Mouse (Mus musculus) MEL (cell line): Measurements from ENCODE around the gene Mlh1. TPM values are rescaled to one million over a fixed set of nuclear protein-coding genes. Genes with fewer than 3 reads are reported as not detected.
A peak's percentile ranks its signal among the peaks of the same experiment; 100 is the strongest.

ENCODE experiments used
- DNase-seq: peaks from one replicate; pipeline ENCODE4 v3.0.0; 2011; ENCODE audit warnings: low read depth, low spot score
- H3K27ac ChIP-seq: 2 replicates; pipeline ENCODE4 v1.5.1; 2012; ENCODE audit warnings: low read depth, mild to moderate bottlenecking, control low read depth, low read length, moderate library complexity; ENCODE audit not compliant: control insufficient read depth
- H3K27me3 ChIP-seq, 2 experiments: fragments of 150-350 bp in 1 of 2; sonication (generic) in 1 of 2; 2 replicates each; pipeline ENCODE4 v1.6.1; 2012; ENCODE audit warnings: low read length in 2 of 2, mild to moderate bottlenecking in 2 of 2, improper control_type of control experiment in 1 of 2, moderate library complexity in 1 of 2; ENCODE audit not compliant: insufficient read depth in 2 of 2, control insufficient read depth in 1 of 2
- H3K36me3 ChIP-seq, 2 experiments: 2 replicates each; pipeline ENCODE4 v1.6.1; 2012 to 2014; ENCODE audit warnings: low read length in 2 of 2, improper control_type of control experiment in 1 of 2, inconsistent platforms in 1 of 2, mild to moderate bottlenecking in 1 of 2; ENCODE audit not compliant: insufficient read depth in 2 of 2, control insufficient read depth in 1 of 2
- H3K4me1 ChIP-seq, 2 experiments: fragments of 150-350 bp in 1 of 2; sonication (generic) in 1 of 2; 2 replicates each; pipeline ENCODE4 v1.6.1; 2012; ENCODE audit warnings: low read length in 2 of 2, improper control_type of control experiment in 1 of 2, mild to moderate bottlenecking in 1 of 2; ENCODE audit not compliant: insufficient read depth in 2 of 2, control insufficient read depth in 1 of 2
- H3K4me3 ChIP-seq, 2 experiments: fragments of 150-350 bp in 1 of 2; sonication (generic) in 1 of 2; 2 replicates each; pipeline ENCODE4 v1.5.1; 2012; ENCODE audit warnings: low read depth in 2 of 2, low read length in 2 of 2, mild to moderate bottlenecking in 2 of 2, moderate library complexity in 2 of 2, control low read depth in 1 of 2, improper control_type of control experiment in 1 of 2; ENCODE audit not compliant: control insufficient read depth in 1 of 2, insufficient read depth in 1 of 2
- H3K79me2 ChIP-seq: 2 replicates; pipeline ENCODE4 v1.6.1; 2012; ENCODE audit warnings: mild to moderate bottlenecking, low read length, moderate library complexity; ENCODE audit not compliant: control insufficient read depth, poor library complexity, insufficient read depth
- H3K9ac ChIP-seq: 2 replicates; pipeline ENCODE4 v1.6.1; 2012; ENCODE audit warnings: low read depth, mild to moderate bottlenecking, control low read depth, low read length, moderate library complexity; ENCODE audit not compliant: control insufficient read depth, poor library complexity, severe bottlenecking
- H3K9me3 ChIP-seq: fragments of 150-350 bp; sonication (generic); replicated peaks from 2 replicates; pipeline ENCODE4 v1.6.1; 2012; ENCODE audit warnings: mild to moderate bottlenecking, low read length, improper control_type of control experiment, moderate library complexity; ENCODE audit not compliant: insufficient read depth
- CHD1 ChIP-seq: IDR thresholded peaks from 2 replicates; pipeline ENCODE4 v1.6.1; 2012; ENCODE audit warnings: low read depth, mild to moderate bottlenecking, inconsistent platforms, low read length, improper control_type of control experiment
- ELF1 ChIP-seq: IDR thresholded peaks from 2 replicates; pipeline ENCODE4 v1.6.1; 2014; ENCODE audit warnings: low read depth, mild to moderate bottlenecking, inconsistent platforms, low read length, improper control_type of control experiment, moderate library complexity
- EP300 ChIP-seq, 2 experiments: IDR thresholded peaks; 2 replicates each; pipeline ENCODE4 v1.6.1; 2011; ENCODE audit warnings: improper control_type of control experiment in 2 of 2, low read length in 2 of 2, low read depth in 1 of 2, mild to moderate bottlenecking in 1 of 2
- ETS1 ChIP-seq: IDR thresholded peaks from 2 replicates; pipeline ENCODE4 v1.6.1; 2012; ENCODE audit warnings: low read depth, mild to moderate bottlenecking, inconsistent platforms, low read length, improper control_type of control experiment, moderate library complexity
- GATA1 ChIP-seq: IDR thresholded peaks from 2 replicates; pipeline ENCODE4 v1.6.1; 2011; ENCODE audit warnings: low read depth, low read length, improper control_type of control experiment
- HCFC1 ChIP-seq: IDR thresholded peaks from 2 replicates; pipeline ENCODE4 v1.6.1; 2012; ENCODE audit warnings: low read depth, mild to moderate bottlenecking, inconsistent platforms, low read length, improper control_type of control experiment, moderate library complexity
- MAFK ChIP-seq: IDR thresholded peaks from 2 replicates; pipeline ENCODE4 v1.6.1; 2011; ENCODE audit warnings: low read depth, mild to moderate bottlenecking, low read length, improper control_type of control experiment, borderline replicate concordance
- MEF2A ChIP-seq: IDR thresholded peaks from 2 replicates; pipeline ENCODE4 v1.6.1; 2014; ENCODE audit warnings: low read depth, mild to moderate bottlenecking, inconsistent platforms, low read length, improper control_type of control experiment; ENCODE audit not compliant: poor library complexity, insufficient replicate concordance, severe bottlenecking; ENCODE audit errors: extremely low read depth
- MXI1 ChIP-seq: IDR thresholded peaks from 2 replicates; pipeline ENCODE4 v1.6.1; 2011; ENCODE audit warnings: mild to moderate bottlenecking, low read depth, low read length, improper control_type of control experiment
- MYB ChIP-seq: IDR thresholded peaks from 2 replicates; pipeline ENCODE4 v1.6.1; 2011; ENCODE audit warnings: mild to moderate bottlenecking, low read depth, low read length, improper control_type of control experiment
- NRF1 ChIP-seq: IDR thresholded peaks from 2 replicates; pipeline ENCODE4 v1.6.1; 2014; ENCODE audit warnings: low read depth, mild to moderate bottlenecking, inconsistent platforms, low read length, improper control_type of control experiment, moderate library complexity; ENCODE audit not compliant: poor library complexity, insufficient read depth, severe bottlenecking
- POLR2AphosphoS2 ChIP-seq: IDR thresholded peaks from 2 replicates; pipeline ENCODE4 v1.6.1; 2011; ENCODE audit warnings: low read length, improper control_type of control experiment
- POLR2AphosphoS5 ChIP-seq: IDR thresholded peaks from 2 replicates; pipeline ENCODE4 v1.6.1; 2012; ENCODE audit warnings: low read depth, borderline replicate concordance, mild to moderate bottlenecking, inconsistent platforms, low read length, moderate library complexity, mixed read lengths
- RAD21 ChIP-seq: IDR thresholded peaks from 2 replicates; pipeline ENCODE4 v1.6.1; 2011; ENCODE audit warnings: mild to moderate bottlenecking, low read depth, low read length, improper control_type of control experiment
- TAL1 ChIP-seq: IDR thresholded peaks from 2 replicates; pipeline ENCODE4 v1.6.1; 2012; ENCODE audit warnings: mild to moderate bottlenecking, inconsistent platforms, low read length, moderate library complexity, mixed read lengths
- TCF12 ChIP-seq: IDR thresholded peaks from 2 replicates; pipeline ENCODE4 v1.6.1; 2014; ENCODE audit warnings: low read depth, mild to moderate bottlenecking, inconsistent platforms, low read length, improper control_type of control experiment, moderate library complexity
- UBTF ChIP-seq: IDR thresholded peaks from 2 replicates; pipeline ENCODE4 v1.6.1; 2012; ENCODE audit warnings: low read depth, mild to moderate bottlenecking, inconsistent platforms, low read length, improper control_type of control experiment, moderate library complexity, borderline replicate concordance; ENCODE audit not compliant: insufficient read depth
- USF1 ChIP-seq: IDR thresholded peaks from 2 replicates; pipeline ENCODE4 v1.6.1; 2014; ENCODE audit warnings: low read depth, mild to moderate bottlenecking, inconsistent platforms, low read length, improper control_type of control experiment, moderate library complexity
- ZNF384 ChIP-seq: IDR thresholded peaks from 2 replicates; pipeline ENCODE4 v1.6.1; 2012; ENCODE audit warnings: low read depth, mild to moderate bottlenecking, inconsistent platforms, low read length, improper control_type of control experiment
- polyA plus RNA-seq, 2 experiments: library from polyadenylated mRNA; stranded (reverse) in 1 of 2; unstranded in 1 of 2; fragments of >175 nt in 1 of 2; fragments of >200 nt in 1 of 2; gene quantifications; 2 replicates each; pipeline versions ENCODE4 v1.2.1 to v1.2.4; 2012; ENCODE audit warnings: low replicate concordance in 2 of 2, low read depth in 1 of 2; ENCODE audit not compliant: insufficient read length in 2 of 2, insufficient read depth in 1 of 2, missing spikeins in 1 of 2
- total RNA-seq: library from RNA; depleted of rRNA; stranded (reverse); fragments of 300-350 nt; gene quantifications from 2 replicates; pipeline ENCODE4 v1.2.3, GENCODE M21; 2012

Gene Mlh1
- total and polyA plus RNA-seq, 3 experiments = 21.8 to 31.7 TPM; not detected in 1

GRCm38 (mm10) chr9:111204601-111205375, 66.8 kb downstream of the Mlh1 start:
- no peak overlapping the region for H3K9ac ChIP-seq
- DNase-seq = no peak
- H3K27me3 ChIP-seq = no peaks in the 10 kb centered on the region
- peaks cover 1 to 3% of the 10 kb centered on the region in 2 experiments; a peak in 2 of 4 replicates for H3K4me1 ChIP-seq
- no peak overlapping the region for H3K27ac ChIP-seq
- peaks cover 2 to 8% of the 10 kb centered on the region in 2 experiments for H3K36me3 ChIP-seq
- H3K9me3 ChIP-seq = no peaks in the 10 kb centered on the region
- H3K79me2 ChIP-seq = no peaks in the 10 kb centered on the region
- TF ChIP-seq MAFK = no peak
- no peak for TF ChIP-seq CHD1
- TF ChIP-seq UBTF = no peak
- TF ChIP-seq POLR2AphosphoS2 = no peak
- no peak for TF ChIP-seq MXI1
- no peak for TF ChIP-seq RAD21
- TF ChIP-seq TCF12 = no peak
- no peak for TF ChIP-seq POLR2AphosphoS5
- no peak for TF ChIP-seq MYB
- TF ChIP-seq NRF1 = no peak
- TF ChIP-seq USF1 = no peak
- no peak for TF ChIP-seq GATA1
- TF ChIP-seq HCFC1 = no peak
- TF ChIP-seq ETS1 = no peak
- no peak for TF ChIP-seq ZNF384
- no peak for TF ChIP-seq TAL1
- TF ChIP-seq MEF2A = no peak
- TF ChIP-seq, all 39 proteins: peak for 0
- no peak overlapping the region for H3K4me3 ChIP-seq

- TF ChIP-seq GATA1 (0 out of 2 replicates have a peak, but pooled peaks have one; percentile 44), ETS1 (peak; percentile 67), ZNF384 (peak; percentile 96), ELF1 (no peak), EP300 (IDR thresholded peaks at IDR 0.05; ENCODE audit: low read depth in 1 of 2, low read length in 2 of 2) (peak in 1 of 2 experiments; percentile 11; a peak in 2 of 4 replicates)
- no peaks in the 10 kb centered on the region for H3K27me3 ChIP-seq
- peak; percentile 44 for DNase-seq
- H3K79me2 ChIP-seq = no peaks in the 10 kb centered on the region
- H3K4me3 ChIP-seq = no peak overlapping the region
- H3K36me3 ChIP-seq = peaks cover 0 to 30% of the 10 kb centered on the region in 2 experiments; a peak in 3 of 4 replicates
- H3K9ac ChIP-seq = no peak overlapping the region
- H3K27ac ChIP-seq = no peak overlapping the region
- H3K4me1 ChIP-seq = peaks cover 17 to 19% of the 10 kb centered on the region in 2 experiments
- no peaks in the 10 kb centered on the region for H3K9me3 ChIP-seq
Measured at GRCm38 (mm10) chr9:111200208-111200607, 71.4 kb downstream of the Mlh1 start.
